Mouse (Mus musculus): ENCODE results near the gene Tbcc. TPM values are rescaled to one million over a fixed set of nuclear protein-coding genes. Genes with fewer than 3 reads are reported as not detected.

Tbcc gene
- total and polyA plus RNA-seq, 2 experiments from 2014 or later = 43.1 to 51.2 TPM

DNA sequence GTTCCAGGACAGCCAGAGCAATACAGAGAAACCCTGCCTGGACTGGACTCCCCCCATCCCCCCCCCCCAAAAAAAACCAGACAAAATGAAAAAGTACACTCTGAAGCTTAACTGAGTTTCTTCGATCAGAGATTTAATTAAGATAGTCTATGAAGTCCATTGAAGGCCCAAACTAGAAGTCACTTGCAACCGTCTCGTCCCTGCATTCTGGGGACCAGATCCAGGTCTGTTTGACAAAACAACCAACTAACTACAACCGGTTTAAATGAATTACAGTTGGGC is 34.4 kb upstream of the Tbcc start:
- Histone ChIP-seq H3K4me3 (ENCODE audit: low read depth, low read length) (peak overlapping the region; percentile 97), H3K9me3 (ENCODE audit: low read length) (no peaks in the 10 kb centered on the region), H3K9ac (replicated peaks; ENCODE audit: low read length, poor library complexity, severe bottlenecking) (peak overlapping the region; percentile 100), H3K36me3 (ENCODE audit: insufficient read depth, low read length) (no peaks in the 10 kb centered on the region), H3K27me3 (ENCODE audit: insufficient read depth, low read length) (no peaks in the 10 kb centered on the region), H3K27ac (ENCODE audit: low read depth, low read length) (peak overlapping the region; percentile 100), H3K4me1 (ENCODE audit: insufficient read depth, low read length) (peaks cover 3% of the 10 kb centered on the region), H3K4me2 (ENCODE audit: low read depth, low read length, poor library complexity, severe bottlenecking) (peak overlapping the region; percentile 59)
- DNase-seq (ENCODE audit: low spot score) = no peak
- TF ChIP-seq CTCF (IDR thresholded peaks at IDR 0.05) = no peak
- 11% methylated on average over 4 of the region's 4 CpGs for WGBS
- ATAC-seq (ENCODE audit: low FRiP score) = no peak

DNA sequence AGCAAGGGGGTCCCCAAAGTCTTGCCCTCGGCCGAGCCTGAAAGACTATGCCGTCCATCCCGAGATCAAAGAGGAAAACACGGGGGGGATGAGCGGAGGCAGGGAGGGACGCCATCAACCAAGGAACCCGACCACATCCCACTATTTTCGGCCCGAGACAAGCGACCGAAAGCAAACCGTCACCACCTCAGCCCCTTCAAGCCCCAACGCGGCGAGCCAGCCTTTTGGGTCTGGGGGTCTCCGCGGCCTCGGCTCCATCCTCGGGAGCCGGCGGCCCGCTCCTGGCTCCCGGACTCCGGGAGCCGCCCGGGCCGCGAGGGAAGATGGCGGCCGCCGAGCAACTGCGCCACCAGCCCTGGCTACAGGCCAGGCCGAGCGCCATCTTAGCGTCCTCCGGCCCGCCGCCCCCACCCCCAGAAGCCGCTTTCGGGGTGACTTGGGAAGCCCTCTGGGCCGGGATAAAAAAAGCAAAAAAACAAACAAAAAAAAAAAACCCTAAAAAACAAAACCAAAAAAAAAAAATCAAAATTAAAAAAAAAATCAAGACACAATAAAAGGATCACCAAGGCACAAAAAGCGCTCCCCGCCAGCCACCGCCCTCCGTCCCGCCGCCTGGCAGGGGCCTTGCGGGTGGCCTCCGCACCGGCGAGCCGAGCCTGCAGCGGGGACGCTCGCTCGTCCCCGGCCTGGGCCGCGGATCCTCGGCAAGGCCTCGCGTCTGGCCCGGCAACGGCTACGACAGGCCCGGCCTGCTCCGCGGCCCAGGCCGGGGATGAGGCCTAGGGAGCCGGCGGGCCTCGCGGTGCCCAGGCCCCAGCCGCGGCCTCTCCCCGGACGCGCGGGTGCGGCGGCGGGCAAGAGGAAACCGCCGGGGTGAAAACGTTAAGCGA is 33.8 kb upstream of the Tbcc start:
- Histone ChIP-seq H3K9me3 (ENCODE audit: low read length) (no peaks in the 10 kb centered on the region), H3K4me2 (ENCODE audit: low read depth, low read length, poor library complexity, severe bottlenecking) (peak overlapping the region; percentile 59), H3K27ac (ENCODE audit: low read depth, low read length) (peak overlapping the region; percentile 100), H3K9ac (replicated peaks; ENCODE audit: low read length, poor library complexity, severe bottlenecking) (peak overlapping the region; percentile 100), H3K4me1 (ENCODE audit: insufficient read depth, low read length) (peaks cover 3% of the 10 kb centered on the region), H3K27me3 (ENCODE audit: insufficient read depth, low read length) (no peaks in the 10 kb centered on the region), H3K4me3 (ENCODE audit: low read depth, low read length) (peak overlapping the region; percentile 97), H3K36me3 (ENCODE audit: insufficient read depth, low read length) (no peaks in the 10 kb centered on the region)
- ATAC-seq (ENCODE audit: low FRiP score) (0 out of 2 replicates have a peak, but pooled peaks have one; percentile 15), DNase-seq (ENCODE audit: low spot score) (peak; percentile 91)
- no peak for TF ChIP-seq CTCF (IDR thresholded peaks at IDR 0.05)
- under 1% methylated on average over 82 of the region's 87 CpGs for WGBS

DNA sequence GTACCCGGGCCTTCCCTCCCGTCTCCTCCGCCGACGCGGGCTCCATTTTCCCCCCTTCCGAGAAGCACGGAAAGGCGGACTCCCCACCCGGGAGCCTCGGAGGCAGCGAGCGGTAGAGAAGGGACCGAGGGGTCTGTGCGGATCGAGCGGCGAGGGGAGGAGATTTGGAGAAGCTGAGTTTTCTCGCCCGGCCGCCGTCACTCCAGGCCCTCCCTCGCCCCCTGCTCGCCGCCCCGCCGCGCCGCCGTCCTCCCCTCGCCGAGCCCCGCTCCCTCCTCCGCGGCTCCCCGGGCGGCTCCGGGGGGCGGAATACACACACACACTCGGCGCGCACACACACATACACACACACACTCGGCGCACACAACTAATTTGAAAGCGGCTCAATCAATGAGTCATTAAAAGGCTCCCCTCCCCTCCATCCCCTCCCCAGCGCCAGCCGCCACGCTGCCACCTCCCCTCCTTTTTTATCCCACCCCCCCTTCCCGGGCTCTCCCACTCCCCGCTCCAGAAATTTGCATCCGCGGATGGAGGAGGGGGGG is 33.1 kb upstream of the Tbcc start:
- no peak for TF ChIP-seq CTCF (IDR thresholded peaks at IDR 0.05)
- whole genome bisulfite sequencing = 2% methylated on average over 40 of the region's 52 CpGs
- Histone ChIP-seq H3K9ac (replicated peaks; ENCODE audit: low read length, poor library complexity, severe bottlenecking) (peak overlapping the region; percentile 100), H3K4me2 (ENCODE audit: low read depth, low read length, poor library complexity, severe bottlenecking) (peak overlapping the region; percentile 59), H3K9me3 (ENCODE audit: low read length) (no peaks in the 10 kb centered on the region), H3K4me1 (ENCODE audit: insufficient read depth, low read length) (peaks cover 3% of the 10 kb centered on the region), H3K36me3 (ENCODE audit: insufficient read depth, low read length) (no peaks in the 10 kb centered on the region), H3K27ac (ENCODE audit: low read depth, low read length) (peak overlapping the region; percentile 100), H3K27me3 (ENCODE audit: insufficient read depth, low read length) (no peaks in the 10 kb centered on the region), H3K4me3 (ENCODE audit: low read depth, low read length) (peak overlapping the region; percentile 97)
- DNase-seq (ENCODE audit: low spot score) (peak; percentile 92), ATAC-seq (ENCODE audit: low FRiP score) (peak; percentile 85)

DNA sequence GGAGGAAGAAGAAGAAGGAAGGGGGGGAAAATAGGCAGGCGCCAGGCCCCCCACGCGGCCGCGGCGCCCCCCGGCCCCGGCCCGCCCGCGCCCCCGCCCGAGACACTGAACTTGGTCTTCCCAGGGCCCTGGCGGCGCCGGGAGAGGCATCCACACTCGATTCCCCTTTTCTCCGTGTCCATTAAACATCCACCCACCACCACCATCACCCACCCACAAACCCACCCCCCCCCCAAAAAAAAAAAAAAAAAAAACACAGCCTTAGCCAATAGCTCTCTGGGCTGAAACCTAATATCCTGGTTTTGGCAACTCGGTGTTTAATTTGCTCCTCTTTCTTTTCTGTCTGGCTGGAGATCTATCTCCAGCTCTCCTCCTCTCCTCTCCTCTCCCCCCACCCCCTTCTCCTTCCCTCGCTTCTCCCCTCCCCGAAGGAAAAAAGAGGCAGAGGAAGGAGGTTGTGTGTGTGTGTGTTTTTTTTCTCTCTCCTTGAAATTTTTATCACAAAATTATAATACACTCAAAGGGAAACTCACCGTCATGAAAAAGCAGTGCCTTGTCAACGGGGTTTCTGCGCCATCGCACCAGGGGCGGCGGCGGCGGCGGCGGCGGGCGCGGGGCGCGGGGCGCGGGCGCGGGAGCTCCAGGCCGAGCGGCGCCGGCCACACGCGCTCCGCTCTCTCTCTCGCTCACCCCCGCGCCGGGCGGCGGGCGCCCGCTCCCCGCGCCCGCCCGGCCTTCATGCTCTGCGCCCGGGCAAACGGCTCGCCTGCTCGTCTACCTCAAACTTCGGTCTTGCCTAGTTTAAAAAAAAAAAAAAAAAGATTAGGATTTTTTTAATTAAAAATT is 32.4 kb upstream of the Tbcc start, which contains the start of gene Bicral:
Gene Bicral (minus strand): TSS at position 580 of the 846 bp plus-strand sequence.
- ATAC-seq (ENCODE audit: low FRiP score) = peak; percentile 67
- under 1% methylated on average over 47 of the region's 65 CpGs for WGBS

DNA sequence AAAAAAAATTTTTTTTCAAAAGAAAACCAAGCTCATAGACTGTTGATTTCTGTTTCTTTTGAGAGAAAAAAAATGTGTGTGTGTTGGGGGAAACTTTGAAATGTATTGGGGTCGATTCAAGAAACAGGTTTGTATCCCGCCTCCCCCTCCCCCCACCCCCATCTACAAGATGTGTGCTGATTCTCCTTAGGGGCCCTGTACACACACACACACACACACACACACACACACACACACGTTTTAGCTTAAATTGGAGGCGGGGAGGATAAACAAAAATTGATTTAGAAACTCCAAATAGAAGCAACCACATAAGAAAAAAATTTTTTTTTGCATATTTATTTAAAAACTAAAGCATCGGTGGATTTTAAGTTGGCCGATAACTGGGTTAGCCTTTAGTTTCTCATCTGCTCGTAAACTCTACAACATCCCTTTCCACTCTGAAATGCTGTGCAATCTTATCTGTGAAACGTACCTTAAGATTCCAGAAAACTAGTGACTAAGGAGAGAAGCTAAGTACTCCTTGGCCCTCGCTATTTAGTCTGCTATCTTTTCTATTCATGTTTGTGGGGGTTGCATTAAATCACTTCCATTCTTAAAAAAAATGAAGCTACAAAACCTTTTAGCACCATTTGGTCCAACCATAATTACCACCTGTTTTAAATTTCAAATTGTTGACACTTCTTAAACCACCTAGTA is 31.6 kb upstream of the Tbcc start:
- peaks cover 3% of the 10 kb centered on the region; the same call in 1 of the 2 replicates for H3K4me1 ChIP-seq (ENCODE audit: insufficient read depth, low read length)
- ATAC-seq (ENCODE audit: low FRiP score) = no peak
- DNase-seq (ENCODE audit: low spot score) = peak; percentile 51
- H3K9me3 ChIP-seq (ENCODE audit: low read length) = no peaks in the 10 kb centered on the region
- H3K27me3 ChIP-seq (ENCODE audit: insufficient read depth, low read length) = no peaks in the 10 kb centered on the region
- WGBS = 15% methylated on average over 9 of the region's 9 CpGs
- H3K36me3 ChIP-seq (ENCODE audit: insufficient read depth, low read length) = no peaks in the 10 kb centered on the region
- H3K4me2 ChIP-seq (ENCODE audit: low read depth, low read length, poor library complexity, severe bottlenecking) = peak overlapping the region; percentile 59
- H3K9ac ChIP-seq (replicated peaks; ENCODE audit: low read length, poor library complexity, severe bottlenecking) = peak overlapping the region; percentile 100
- H3K4me3 ChIP-seq (ENCODE audit: low read depth, low read length) = peak overlapping the region; percentile 97
- H3K27ac ChIP-seq (ENCODE audit: low read depth, low read length) = peak overlapping the region; percentile 100
- TF ChIP-seq CTCF (IDR thresholded peaks at IDR 0.05) = no peak

More for the DNA sequence above, 32.4 kb upstream of the Tbcc start, which contains the start of gene Bicral:
- Histone ChIP-seq H3K36me3 (ENCODE audit: insufficient read depth, low read length) (no peaks in the 10 kb centered on the region), H3K4me1 (ENCODE audit: insufficient read depth, low read length) (peaks cover 3% of the 10 kb centered on the region; the same call in 1 of the 2 replicates), H3K9me3 (ENCODE audit: low read length) (no peaks in the 10 kb centered on the region), H3K27me3 (ENCODE audit: insufficient read depth, low read length) (no peaks in the 10 kb centered on the region), H3K27ac (ENCODE audit: low read depth, low read length) (peak within 1 kb of the TSS; percentile 100), H3K9ac (replicated peaks; ENCODE audit: low read length, poor library complexity, severe bottlenecking) (peak within 1 kb of the TSS; percentile 100), H3K4me2 (ENCODE audit: low read depth, low read length, poor library complexity, severe bottlenecking) (peak within 1 kb of the TSS; percentile 59), H3K4me3 (ENCODE audit: low read depth, low read length) (peak within 1 kb of the TSS; percentile 97)
- DNase-seq (ENCODE audit: low spot score) = peak; percentile 84
- TF ChIP-seq CTCF (IDR thresholded peaks at IDR 0.05) = no peak

Data from midbrain, postnatal 0 days (tissue).